Mouse (Mus musculus): ENCODE results near the gene Clpp. TPM values are rescaled to one million over a fixed set of nuclear protein-coding genes. Genes with fewer than 3 reads are reported as not detected.

Gene Clpp
- polyA plus RNA-seq, 1 experiment, result 66.7 TPM

DNA sequence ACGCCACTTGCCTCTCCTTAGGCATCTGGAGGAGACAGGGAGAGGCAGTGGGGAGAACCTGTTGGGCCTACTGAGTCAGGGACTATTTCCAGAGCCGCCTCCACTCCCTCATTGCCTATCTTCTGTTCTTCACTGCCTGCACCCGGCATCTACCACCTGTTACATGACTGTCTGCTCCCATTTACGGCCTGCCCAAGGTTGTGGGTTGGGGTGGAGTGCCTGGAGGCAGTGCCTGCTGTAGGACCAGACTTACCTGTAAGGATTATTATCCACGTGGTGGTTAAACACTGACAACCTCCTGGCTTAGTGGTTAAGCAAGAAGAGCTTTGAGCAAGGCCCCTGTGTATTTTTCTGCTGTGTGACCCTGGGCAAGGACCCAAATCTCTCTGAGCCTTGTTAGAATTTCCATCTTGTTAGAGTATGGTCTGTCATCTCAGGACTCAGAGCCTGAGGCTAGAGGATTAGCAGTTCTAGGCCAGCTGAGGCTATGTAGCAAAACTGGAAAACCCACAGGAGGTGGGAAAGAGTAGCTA, 15.3 kb upstream of the Clpp start:
- TF ChIP-seq CTCF (IDR thresholded peaks at IDR 0.05; ENCODE audit: extremely low read depth, insufficient read depth, insufficient read length, insufficient replicate concordance) (no peak), POLR2A (IDR thresholded peaks at IDR 0.05; ENCODE audit: low read depth, low read length) (no peak)
- H3K36me3 ChIP-seq (ENCODE audit: control insufficient read depth, insufficient read depth, low read length), result no peaks in the 10 kb centered on the region
- no peak overlapping the region for H3K27ac ChIP-seq (ENCODE audit: insufficient read depth, low read length)
- DNase-seq (ENCODE audit: low read depth in 1 of 2, low spot score in 2 of 2), result no peak
- no peaks in the 10 kb centered on the region for H3K4me1 ChIP-seq (ENCODE audit: control insufficient read depth, insufficient read depth, insufficient read length)
- no peak overlapping the region for H3K4me3 ChIP-seq (ENCODE audit: extremely low read depth, insufficient read depth, insufficient read length)
- no peaks in the 10 kb centered on the region for H3K27me3 ChIP-seq (ENCODE audit: control insufficient read depth, insufficient read depth, low read length)
- WGBS, result 90% methylated on average over 5 of the region's 5 CpGs

DNA sequence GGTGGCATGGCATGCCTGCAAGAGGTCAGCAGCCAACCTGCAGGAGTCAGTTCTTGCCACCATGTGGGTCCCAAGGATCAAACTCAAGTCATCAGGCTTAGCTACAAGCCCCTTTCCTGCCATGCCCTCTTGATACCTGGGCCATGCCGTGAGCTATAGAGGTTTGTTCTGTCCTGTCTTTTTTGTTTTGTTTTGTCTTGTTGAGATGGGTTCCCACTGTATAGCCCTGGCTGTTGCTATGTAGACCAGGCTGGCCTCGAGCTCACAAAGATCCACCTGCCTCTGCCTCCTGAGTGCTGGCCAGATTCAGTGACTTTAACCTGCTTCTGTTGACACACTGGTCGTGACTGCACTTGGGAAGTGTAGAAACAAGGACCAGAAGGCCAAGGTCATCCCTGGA, 14.7 kb upstream of the Clpp start:
- no peak for DNase-seq (ENCODE audit: low read depth in 1 of 2, low spot score in 2 of 2)
- no peak overlapping the region for H3K4me3 ChIP-seq (ENCODE audit: extremely low read depth, insufficient read depth, insufficient read length)
- H3K27ac ChIP-seq (ENCODE audit: insufficient read depth, low read length), result no peak overlapping the region
- H3K36me3 ChIP-seq (ENCODE audit: control insufficient read depth, insufficient read depth, low read length), result no peaks in the 10 kb centered on the region
- TF ChIP-seq POLR2A (IDR thresholded peaks at IDR 0.05; ENCODE audit: low read depth, low read length) (no peak), CTCF (IDR thresholded peaks at IDR 0.05; ENCODE audit: extremely low read depth, insufficient read depth, insufficient read length, insufficient replicate concordance) (no peak)
- no peaks in the 10 kb centered on the region for H3K27me3 ChIP-seq (ENCODE audit: control insufficient read depth, insufficient read depth, low read length)
- H3K4me1 ChIP-seq (ENCODE audit: control insufficient read depth, insufficient read depth, insufficient read length), result no peaks in the 10 kb centered on the region
- 78% methylated on average over 3 of the region's 3 CpGs for WGBS

DNA sequence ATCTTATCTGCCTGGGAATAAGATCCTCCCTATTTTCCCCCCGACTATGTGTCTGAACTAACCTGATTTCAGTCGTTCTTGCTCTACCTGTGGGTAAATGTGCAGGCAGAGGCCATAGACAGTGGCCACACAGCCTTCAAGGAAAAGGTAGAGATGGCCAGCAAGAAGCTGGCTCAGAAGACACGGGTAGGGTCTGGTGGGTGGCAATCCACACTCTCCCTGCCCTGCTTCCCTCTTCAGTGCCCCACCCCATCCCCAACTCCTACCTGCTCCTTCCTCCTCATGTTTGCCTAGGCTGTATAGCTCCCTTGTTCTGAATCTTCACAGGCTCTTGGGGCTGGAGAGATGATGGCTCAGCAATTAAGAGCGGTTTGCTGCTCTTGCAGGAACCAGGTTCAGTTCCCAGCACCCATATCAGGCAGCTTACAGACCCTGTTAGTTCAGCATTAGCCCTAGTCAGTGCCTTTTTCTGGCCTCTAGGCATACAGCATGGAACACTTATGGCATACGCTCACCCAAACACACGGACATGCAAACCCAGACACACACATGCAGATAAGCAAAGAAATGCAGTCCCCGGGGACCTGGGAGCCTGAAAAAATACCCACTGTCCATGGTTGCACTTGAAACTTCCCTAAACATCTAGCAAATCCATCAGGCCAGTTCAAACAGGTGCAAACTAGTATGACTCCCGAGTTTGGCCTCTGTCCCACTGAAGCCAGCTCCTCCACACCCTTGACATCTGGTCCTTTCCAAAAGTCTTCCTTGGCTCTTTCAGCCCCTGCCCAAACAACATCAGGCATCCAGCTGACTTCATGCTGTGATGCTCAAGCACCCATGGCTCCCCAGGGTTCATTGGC, 13.3 kb upstream of the Clpp start:
- H3K4me3 ChIP-seq (ENCODE audit: extremely low read depth, insufficient read depth, insufficient read length), result no peak overlapping the region
- H3K27me3 ChIP-seq (ENCODE audit: control insufficient read depth, insufficient read depth, low read length), result no peaks in the 10 kb centered on the region
- no peaks in the 10 kb centered on the region for H3K4me1 ChIP-seq (ENCODE audit: control insufficient read depth, insufficient read depth, insufficient read length)
- DNase-seq (ENCODE audit: low read depth in 1 of 2, low spot score in 2 of 2), result no peak
- no peak overlapping the region for H3K27ac ChIP-seq (ENCODE audit: insufficient read depth, low read length)
- H3K36me3 ChIP-seq (ENCODE audit: control insufficient read depth, insufficient read depth, low read length), result no peaks in the 10 kb centered on the region
- WGBS, result 85% methylated on average over 8 of the region's 8 CpGs
- no peak for TF ChIP-seq CTCF (IDR thresholded peaks at IDR 0.05; ENCODE audit: extremely low read depth, insufficient read depth, insufficient read length, insufficient replicate concordance)
- no peak for TF ChIP-seq POLR2A (IDR thresholded peaks at IDR 0.05; ENCODE audit: low read depth, low read length)

DNA sequence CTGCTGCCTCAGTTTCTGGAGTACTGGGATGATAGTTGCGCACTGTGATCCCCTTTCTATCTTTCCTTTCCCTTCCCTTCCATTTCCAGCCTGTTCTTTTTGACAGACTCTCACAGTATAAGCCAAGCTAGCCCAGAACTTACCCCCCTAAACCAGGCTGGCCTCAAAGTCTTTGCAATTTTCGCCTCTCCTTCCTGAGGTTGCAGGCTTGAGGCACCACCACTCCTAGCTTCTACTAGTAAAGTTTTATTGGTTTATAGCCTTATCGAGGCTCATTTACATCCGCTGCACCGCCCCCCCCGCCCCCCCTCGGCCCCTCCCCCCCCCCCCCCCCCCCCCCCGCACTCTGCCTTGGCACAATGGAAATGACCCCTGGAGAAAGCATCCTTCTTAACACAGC, 10.6 kb upstream of the Clpp start:
- Histone ChIP-seq H3K4me1 (ENCODE audit: control insufficient read depth, insufficient read depth, insufficient read length) (no peaks in the 10 kb centered on the region), H3K27ac (ENCODE audit: insufficient read depth, low read length) (no peak overlapping the region), H3K4me3 (ENCODE audit: extremely low read depth, insufficient read depth, insufficient read length) (no peak overlapping the region), H3K36me3 (ENCODE audit: control insufficient read depth, insufficient read depth, low read length) (no peaks in the 10 kb centered on the region), H3K27me3 (ENCODE audit: control insufficient read depth, insufficient read depth, low read length) (no peaks in the 10 kb centered on the region)
- DNase-seq (ENCODE audit: low read depth in 1 of 2, low spot score in 2 of 2), result no peak
- TF ChIP-seq POLR2A (IDR thresholded peaks at IDR 0.05; ENCODE audit: low read depth, low read length) (no peak), CTCF (IDR thresholded peaks at IDR 0.05; ENCODE audit: extremely low read depth, insufficient read depth, insufficient read length, insufficient replicate concordance) (no peak)
- WGBS, result 31% methylated on average over 8 of the region's 8 CpGs

GRCm38 (mm10) chr17:56981049-56981448, 9.1 kb upstream of the Clpp start:
- H3K36me3 ChIP-seq (ENCODE audit: control insufficient read depth, insufficient read depth, low read length), result no peaks in the 10 kb centered on the region
- H3K27ac ChIP-seq (ENCODE audit: insufficient read depth, low read length), result no peak overlapping the region
- no peak overlapping the region for H3K4me3 ChIP-seq (ENCODE audit: extremely low read depth, insufficient read depth, insufficient read length)
- TF ChIP-seq POLR2A (IDR thresholded peaks at IDR 0.05; ENCODE audit: low read depth, low read length), result no peak
- TF ChIP-seq CTCF (IDR thresholded peaks at IDR 0.05; ENCODE audit: extremely low read depth, insufficient read depth, insufficient read length, insufficient replicate concordance), result no peak
- H3K27me3 ChIP-seq (ENCODE audit: control insufficient read depth, insufficient read depth, low read length), result no peaks in the 10 kb centered on the region
- no peaks in the 10 kb centered on the region for H3K4me1 ChIP-seq (ENCODE audit: control insufficient read depth, insufficient read depth, insufficient read length)
- WGBS, result 79% methylated on average over 7 of the region's 7 CpGs
- no peak for DNase-seq (ENCODE audit: low read depth in 1 of 2, low spot score in 2 of 2)

DNA sequence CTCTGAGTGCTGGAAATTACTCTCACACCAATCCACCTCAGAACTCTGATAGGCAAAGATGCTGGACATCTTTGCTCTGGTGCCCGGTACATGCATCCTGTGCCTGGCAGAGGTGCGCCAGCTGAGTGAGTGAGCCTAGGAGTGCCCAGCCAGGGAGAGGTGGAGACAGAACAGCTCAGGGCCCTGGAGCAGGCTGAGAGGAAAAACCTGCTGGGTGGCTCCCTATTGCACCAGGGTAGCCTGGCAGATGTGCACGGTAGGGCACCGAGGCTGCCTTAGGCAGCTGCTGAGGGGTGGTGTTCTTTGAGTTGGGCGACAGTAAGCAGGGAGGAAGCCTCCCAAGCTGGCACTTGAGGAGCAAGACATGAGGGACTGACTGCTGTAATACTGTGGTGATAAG, 8.1 kb upstream of the Clpp start, which contains the start of gene Acer1:
Gene Acer1, minus strand, starts transcription at position 114 of the 400 bp plus-strand sequence.
- Histone ChIP-seq H3K4me3 (ENCODE audit: extremely low read depth, insufficient read depth, insufficient read length) (no peak within 1 kb of the TSS), H3K4me1 (ENCODE audit: control insufficient read depth, insufficient read depth, insufficient read length) (no peaks in the 10 kb centered on the region), H3K27me3 (ENCODE audit: control insufficient read depth, insufficient read depth, low read length) (no peaks in the 10 kb centered on the region), H3K27ac (ENCODE audit: insufficient read depth, low read length) (no peak within 1 kb of the TSS), H3K36me3 (ENCODE audit: control insufficient read depth, insufficient read depth, low read length) (no peaks in the 10 kb centered on the region)
- DNase-seq (ENCODE audit: low read depth in 1 of 2, low spot score in 2 of 2), result no peak
- WGBS, result 87% methylated on average over 5 of the region's 5 CpGs
- no peak for TF ChIP-seq CTCF (IDR thresholded peaks at IDR 0.05; ENCODE audit: extremely low read depth, insufficient read depth, insufficient read length, insufficient replicate concordance)
- TF ChIP-seq POLR2A (IDR thresholded peaks at IDR 0.05; ENCODE audit: low read depth, low read length), result no peak

GRCm38 (mm10) chr17:56984886-56985285, 5.2 kb upstream of the Clpp start:
- Histone ChIP-seq H3K36me3 (ENCODE audit: control insufficient read depth, insufficient read depth, low read length) (no peaks in the 10 kb centered on the region), H3K4me1 (ENCODE audit: control insufficient read depth, insufficient read depth, insufficient read length) (no peaks in the 10 kb centered on the region), H3K27me3 (ENCODE audit: control insufficient read depth, insufficient read depth, low read length) (no peaks in the 10 kb centered on the region), H3K27ac (ENCODE audit: insufficient read depth, low read length) (no peak overlapping the region), H3K4me3 (ENCODE audit: extremely low read depth, insufficient read depth, insufficient read length) (no peak overlapping the region)
- TF ChIP-seq CTCF (IDR thresholded peaks at IDR 0.05; ENCODE audit: extremely low read depth, insufficient read depth, insufficient read length, insufficient replicate concordance) (no peak), POLR2A (IDR thresholded peaks at IDR 0.05; ENCODE audit: low read depth, low read length) (no peak)
- 72% methylated on average over 9 of the region's 9 CpGs for WGBS
- DNase-seq (ENCODE audit: low read depth in 1 of 2, low spot score in 2 of 2), result no peak

All from spleen, adult 2 months (tissue).